Mouse (Mus musculus) heart, adult 2 months (tissue): Measurements from ENCODE around the gene Enah. TPM values are rescaled to one million over a fixed set of nuclear protein-coding genes. Genes with fewer than 3 reads are reported as not detected.
A peak's percentile ranks its signal among the peaks of the same experiment; 100 is the strongest.

ENCODE experiments used
- DNase-seq, 2 experiments: peaks; one replicate each; pipeline ENCODE4 v3.0.0; 2021
- H3K27ac ChIP-seq: fragments of 200-600 bp; 2 replicates; pipeline ENCODE4 v1.8.1; 2022
- H3K27me3 ChIP-seq: fragments of 200-500 bp; 2 replicates; pipeline ENCODE4 v1.6.1; 2012; ENCODE audit warnings: mild to moderate bottlenecking, low read length, inconsistent platforms, mixed read lengths; ENCODE audit not compliant: control insufficient read depth, insufficient read depth
- H3K36me3 ChIP-seq: fragments of 200-500 bp; 2 replicates; pipeline ENCODE4 v1.6.1; 2012; ENCODE audit warnings: low read length, inconsistent platforms; ENCODE audit not compliant: control insufficient read depth, insufficient read depth
- H3K4me1 ChIP-seq: fragments of 200-500 bp; 2 replicates; pipeline ENCODE4 v1.6.1; 2011; ENCODE audit warnings: low read length; ENCODE audit not compliant: control insufficient read depth, insufficient read depth
- H3K4me3 ChIP-seq: fragments of 200-600 bp; 2 replicates; pipeline ENCODE4 v1.8.1; 2022
- H3K79me2 ChIP-seq: fragments of 200-500 bp; replicated peaks from 2 replicates; pipeline ENCODE4 v1.6.1; 2012; ENCODE audit warnings: mild to moderate bottlenecking, inconsistent platforms, low read length, moderate library complexity, mixed read lengths; ENCODE audit not compliant: control insufficient read depth, insufficient read depth
- H3K9ac ChIP-seq: fragments of 200-500 bp; 2 replicates; pipeline ENCODE4 v1.6.1; 2012; ENCODE audit warnings: low read depth, mild to moderate bottlenecking, control low read depth, inconsistent platforms, low read length, mixed read lengths
- CTCF ChIP-seq: fragments of 200-600 bp; IDR thresholded peaks from 2 replicates; pipeline ENCODE4 v1.8.1; 2022; ENCODE audit warnings: antibody characterized with exemption, mild to moderate bottlenecking, moderate library complexity
- EP300 ChIP-seq: fragments of 200-500 bp; IDR thresholded peaks from 2 replicates; pipeline ENCODE4 v1.6.1; 2011; ENCODE audit warnings: low read depth, low read length, control low read depth; ENCODE audit not compliant: insufficient read depth
- POLR2A ChIP-seq: fragments of 200-500 bp; IDR thresholded peaks from 2 replicates; pipeline ENCODE4 v1.6.1; 2011; ENCODE audit warnings: mild to moderate bottlenecking, low read depth, low read length, control low read depth; ENCODE audit not compliant: insufficient read depth
- WGBS: fragments of 180-500 bp; shearing (Covaris S2); methylation state at CpG from one replicate; pipeline ENCODE4 v1.1.7; 2018; 5-methylcytosine and 5-hydroxymethylcytosine counted together
- intact Hi-C: fragments of 180-260 bp; cut with DNase I; formaldehyde crosslinking; loops from one replicate; pipeline ENCODE4 v1.15.1; 2025
- polyA plus RNA-seq: library from polyadenylated mRNA; depleted of rRNA; stranded (reverse); fragments of >200 nt; gene quantifications from 2 replicates; pipeline ENCODE4 v1.2.3, GENCODE M21; 2012
- total RNA-seq, 2 experiments: library from RNA; stranded (reverse); gene quantifications; 2 replicates each; pipeline ENCODE4 v1.2.3; 2021

The Enah gene
- total and polyA plus RNA-seq, 3 experiments: 28.3 to 124 (median 101) TPM

GRCm38 (mm10) chr1:182026821-182027220, 7.0 kb upstream of the Enah start:
- Histone ChIP-seq H3K27me3 (no peaks in the 10 kb centered on the region), H3K36me3 (peaks cover 3% of the 10 kb centered on the region), H3K4me1 (peaks cover 4% of the 10 kb centered on the region), H3K79me2 (no peaks in the 10 kb centered on the region), H3K27ac (peak overlapping the region; percentile 18), H3K9ac (no peak overlapping the region), H3K4me3 (no peak overlapping the region)
- intact Hi-C loops: loop anchor here (10.0 kb wide), 1 partner anchor 102 kb away; no protein-coding TSS in a partner anchor
- TF ChIP-seq EP300 (no peak), CTCF (no peak), POLR2A (no peak)
- DNase-seq: no peak
- WGBS: 84% methylated on average over 5 of the region's 5 CpGs

GRCm38 (mm10) chr1:182026120-182026519, 6.3 kb upstream of the Enah start:
- Histone ChIP-seq H3K79me2 (no peaks in the 10 kb centered on the region), H3K27ac (peak overlapping the region; percentile 54), H3K4me3 (no peak overlapping the region), H3K4me1 (peaks cover 5% of the 10 kb centered on the region), H3K27me3 (no peaks in the 10 kb centered on the region), H3K9ac (no peak overlapping the region), H3K36me3 (peaks cover 6% of the 10 kb centered on the region)
- TF ChIP-seq EP300 (no peak), CTCF (no peak), POLR2A (no peak)
- no peak for DNase-seq
- 43% methylated on average over 7 of the region's 7 CpGs for WGBS
- intact Hi-C loops: loop anchor here (10.0 kb wide), 1 partner anchor 101 kb away; no protein-coding TSS in a partner anchor

- 61% methylated on average over 6 of the region's 6 CpGs for WGBS
- Histone ChIP-seq H3K27ac (peak overlapping the region; percentile 78), H3K36me3 (peaks cover 6% of the 10 kb centered on the region), H3K4me3 (no peak overlapping the region), H3K9ac (no peak overlapping the region), H3K27me3 (no peaks in the 10 kb centered on the region; the same call in 1 of the 2 replicates), H3K79me2 (no peaks in the 10 kb centered on the region), H3K4me1 (peaks cover 3% of the 10 kb centered on the region)
- intact Hi-C loops: loop anchor here (5.0 to 10.0 kb wide), 3 partner anchors 44 to 97 kb away; no protein-coding TSS in a partner anchor
- TF ChIP-seq POLR2A: no peak
- no peak for TF ChIP-seq EP300
- no peak for TF ChIP-seq CTCF
- DNase-seq: peak in 1 of 2 experiments; percentile 18
Measured at GRCm38 (mm10) chr1:182021691-182022299, 2.0 kb upstream of the Enah start.

- H3K27me3 ChIP-seq: no peaks in the 10 kb centered on the region; the same call in 1 of the 2 replicates
- H3K4me1 ChIP-seq: peaks cover 3% of the 10 kb centered on the region
- intact Hi-C loops: loop anchor here (5.0 to 10.0 kb wide), 3 partner anchors 44 to 96 kb away; no protein-coding TSS in a partner anchor
- WGBS: 38% methylated on average over 11 of the region's 11 CpGs
- TF ChIP-seq CTCF: no peak
- peaks cover 3% of the 10 kb centered on the region for H3K36me3 ChIP-seq
- DNase-seq: no peak
- peak overlapping the region; percentile 78 for H3K27ac ChIP-seq
- 0 out of 2 replicates have a peak, but pooled peaks cover under 1% of the 10 kb centered on the region for H3K79me2 ChIP-seq
- H3K4me3 ChIP-seq: peak overlapping the region; percentile 64
- peak overlapping the region; percentile 4; the same call in 1 of the 2 replicates for H3K9ac ChIP-seq
Measured at GRCm38 (mm10) chr1:182020831-182021460, 1.2 kb upstream of the Enah start.

- H3K9ac ChIP-seq: peak overlapping the region; percentile 96
- H3K79me2 ChIP-seq: peaks cover 4% of the 10 kb centered on the region
- H3K4me3 ChIP-seq: peak overlapping the region; percentile 93
- peak in 1 of 2 experiments; percentile 52 for DNase-seq
- intact Hi-C loops: no loop called here
- TF ChIP-seq EP300: no peak
- no peak for TF ChIP-seq POLR2A
- TF ChIP-seq CTCF: no peak
- peaks cover 3% of the 10 kb centered on the region for H3K4me1 ChIP-seq
- peak overlapping the region; percentile 69 for H3K27ac ChIP-seq
- under 1% methylated on average over 71 of the region's 104 CpGs for WGBS
- H3K27me3 ChIP-seq: no peaks in the 10 kb centered on the region; the same call in 1 of the 2 replicates
- H3K36me3 ChIP-seq: peaks cover 5% of the 10 kb centered on the region
Measured at GRCm38 (mm10) chr1:182019266-182019925, 394 bp downstream of the Enah start.
